Mouse (Mus musculus): ENCODE results near the gene Hist2h2ac. TPM values are rescaled to one million over a fixed set of nuclear protein-coding genes. Genes with fewer than 3 reads are reported as not detected.
A peak's percentile ranks its signal among the peaks of the same experiment; 100 is the strongest.
"Not testable (repeated sequence)": the region's sequence is repeated elsewhere in the genome, so short reads cannot be mapped to it uniquely, and the experiment has no call there.

Gene Hist2h2ac
- total RNA-seq, 2 experiments from 2014 or later = 103 to 121 TPM

- intact Hi-C loops (cut with DNase I) = no loop called here
- no peak for DNase-seq
Observed at GRCm38 (mm10) chr3:96250890-96251289, 30.2 kb upstream of the Hist2h2ac start.

- DNase-seq = no peak
- intact Hi-C loops (cut with DNase I) = no loop called here
Observed at GRCm38 (mm10) chr3:96249034-96249345, 28.3 kb upstream of the Hist2h2ac start.

- DNase-seq = no peak
- intact Hi-C loops (cut with DNase I) = no loop called here
Observed at GRCm38 (mm10) chr3:96248141-96249033, 27.7 kb upstream of the Hist2h2ac start.

- intact Hi-C loops (cut with DNase I) = no loop called here
Observed at GRCm38 (mm10) chr3:96247356-96248140, 26.9 kb upstream of the Hist2h2ac start.

GRCm38 (mm10) chr3:96246427-96246856 lies 25.8 kb upstream of the Hist2h2ac start, which contains the start of gene Hist2h3c1:
Gene Hist2h3c1 (plus strand): TSS chr3:96246685.
- intact Hi-C loops (cut with DNase I); DNase-seq: not testable (repeated sequence)

More at GRCm38 (mm10) chr3:96247356-96248140, 26.9 kb upstream of the Hist2h2ac start:
- no peak for DNase-seq

GRCm38 (mm10) chr3:96246018-96246417 lies 25.3 kb upstream of the Hist2h2ac start:
- DNase-seq; intact Hi-C loops (cut with DNase I): not testable (repeated sequence)

GRCm38 (mm10) chr3:96245003-96245886 lies 24.6 kb upstream of the Hist2h2ac start, which contains the start of gene Hist2h2aa1:
Gene Hist2h2aa1 (plus strand): TSS chr3:96245497.
- intact Hi-C loops (cut with DNase I) = not testable (repeated sequence)
- DNase-seq = peak; percentile 89 to 91

- intact Hi-C loops (cut with DNase I) = no loop called here
Observed at GRCm38 (mm10) chr3:96243921-96244572, 23.4 kb upstream of the Hist2h2ac start.

GRCm38 (mm10) chr3:96240799-96241197 lies 20.1 kb upstream of the Hist2h2ac start:
- no peak for DNase-seq
- intact Hi-C loops (cut with DNase I) = no loop called here

More at GRCm38 (mm10) chr3:96243921-96244572, 23.4 kb upstream of the Hist2h2ac start:
- DNase-seq = no peak

- peak; percentile 96 to 98 for DNase-seq
- intact Hi-C loops (cut with DNase I) = not testable (repeated sequence)
Observed at GRCm38 (mm10) chr3:96239949-96240798, 19.5 kb upstream of the Hist2h2ac start, which contains the start of gene Hist2h2aa2. Gene Hist2h2aa2 (minus strand): TSS chr3:96240276.

GRCm38 (mm10) chr3:96238954-96239793 lies 18.5 kb upstream of the Hist2h2ac start, which contains the start of gene Hist2h3c2:
Gene Hist2h3c2 (minus strand): TSS chr3:96239127.
- intact Hi-C loops (cut with DNase I) = not testable (repeated sequence)

GRCm38 (mm10) chr3:96237904-96238511 lies 17.3 kb upstream of the Hist2h2ac start:
- intact Hi-C loops (cut with DNase I) = loop anchor here (2.0 kb wide), 1 partner anchor 15 kb away; no protein-coding TSS in a partner anchor
- no peak for DNase-seq

More at GRCm38 (mm10) chr3:96238954-96239793, 18.5 kb upstream of the Hist2h2ac start, which contains the start of gene Hist2h3c2:
- DNase-seq = peak; percentile 62 to 65

GRCm38 (mm10) chr3:96237335-96237903 lies 16.7 kb upstream of the Hist2h2ac start:
- no peak for DNase-seq
- intact Hi-C loops (cut with DNase I) = loop anchor here (2.0 kb wide), 1 partner anchor 15 kb away; no protein-coding TSS in a partner anchor

GRCm38 (mm10) chr3:96236834-96237334 lies 16.2 kb upstream of the Hist2h2ac start:
- no peak for DNase-seq
- intact Hi-C loops (cut with DNase I) = loop anchor here (2.0 kb wide), 1 partner anchor 14 kb away; no protein-coding TSS in a partner anchor

- intact Hi-C loops (cut with DNase I) = loop anchor here (2.0 kb wide), 1 partner anchor 13 kb away; no protein-coding TSS in a partner anchor
- no peak for DNase-seq
Observed at GRCm38 (mm10) chr3:96235836-96236235, 15.2 kb upstream of the Hist2h2ac start.

- no peak for DNase-seq
- intact Hi-C loops (cut with DNase I) = no loop called here
Observed at GRCm38 (mm10) chr3:96234914-96235313, 14.2 kb upstream of the Hist2h2ac start.
